Mouse (Mus musculus) cerebellum, adult 2 months (tissue): ENCODE measurements around the gene Idh3g.

Experiments used
- CTCF ChIP-seq: fragments of 200-500 bp; IDR thresholded peaks from 2 replicates; pipeline ENCODE4 v1.5.1; 2011; ENCODE audit warnings: low read depth, mild to moderate bottlenecking, control low read depth, low read length, moderate library complexity, borderline replicate concordance; ENCODE audit not compliant: insufficient read depth
- POLR2A ChIP-seq: fragments of 200-500 bp; IDR thresholded peaks from 2 replicates; pipeline ENCODE4 v1.6.1; 2011; ENCODE audit warnings: low read length, control low read depth, borderline replicate concordance; ENCODE audit not compliant: insufficient read depth

DNA sequence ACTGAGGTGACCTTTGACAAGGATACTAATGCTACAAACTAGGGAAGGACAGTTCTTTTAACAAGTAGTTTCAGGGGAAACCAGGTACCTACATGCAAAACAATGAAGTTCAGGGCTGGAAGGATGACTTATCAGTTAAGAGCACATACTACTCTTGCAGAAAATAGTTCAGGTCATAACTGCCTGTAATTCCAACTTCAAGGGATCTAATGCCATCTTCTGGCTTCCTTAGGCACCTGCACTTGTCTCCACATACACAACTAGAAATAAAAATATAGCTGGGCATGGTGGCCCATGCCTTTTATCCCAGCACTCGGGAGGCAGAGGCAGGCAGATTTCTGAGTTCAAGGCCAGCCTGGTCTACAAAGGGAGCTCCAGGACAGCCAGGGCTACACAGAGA lies 37.7 kb downstream of the Idh3g start:
- TF ChIP-seq CTCF (no peak), POLR2A (no peak)
